Mouse (Mus musculus) heart, adult 2 months (tissue): ENCODE results near the gene Wdr49. TPM values are rescaled to one million over a fixed set of nuclear protein-coding genes. Genes with fewer than 3 reads are reported as not detected.

ENCODE experiments used
- DNase-seq, 2 experiments: peaks; one replicate each; pipeline ENCODE4 v3.0.0; 2021
- H3K27ac ChIP-seq: fragments of 200-600 bp; 2 replicates; pipeline ENCODE4 v1.8.1; 2022
- H3K27me3 ChIP-seq: fragments of 200-500 bp; 2 replicates; pipeline ENCODE4 v1.6.1; 2012; ENCODE audit warnings: mild to moderate bottlenecking, low read length, inconsistent platforms, mixed read lengths; ENCODE audit not compliant: control insufficient read depth, insufficient read depth
- H3K36me3 ChIP-seq: fragments of 200-500 bp; 2 replicates; pipeline ENCODE4 v1.6.1; 2012; ENCODE audit warnings: low read length, inconsistent platforms; ENCODE audit not compliant: control insufficient read depth, insufficient read depth
- H3K4me1 ChIP-seq: fragments of 200-500 bp; 2 replicates; pipeline ENCODE4 v1.6.1; 2011; ENCODE audit warnings: low read length; ENCODE audit not compliant: control insufficient read depth, insufficient read depth
- H3K4me3 ChIP-seq: fragments of 200-600 bp; 2 replicates; pipeline ENCODE4 v1.8.1; 2022
- H3K79me2 ChIP-seq: fragments of 200-500 bp; replicated peaks from 2 replicates; pipeline ENCODE4 v1.6.1; 2012; ENCODE audit warnings: mild to moderate bottlenecking, inconsistent platforms, low read length, moderate library complexity, mixed read lengths; ENCODE audit not compliant: control insufficient read depth, insufficient read depth
- H3K9ac ChIP-seq: fragments of 200-500 bp; 2 replicates; pipeline ENCODE4 v1.6.1; 2012; ENCODE audit warnings: low read depth, mild to moderate bottlenecking, control low read depth, inconsistent platforms, low read length, mixed read lengths
- CTCF ChIP-seq: fragments of 200-600 bp; IDR thresholded peaks from 2 replicates; pipeline ENCODE4 v1.8.1; 2022; ENCODE audit warnings: antibody characterized with exemption, mild to moderate bottlenecking, moderate library complexity
- EP300 ChIP-seq: fragments of 200-500 bp; IDR thresholded peaks from 2 replicates; pipeline ENCODE4 v1.6.1; 2011; ENCODE audit warnings: low read depth, low read length, control low read depth; ENCODE audit not compliant: insufficient read depth
- POLR2A ChIP-seq: fragments of 200-500 bp; IDR thresholded peaks from 2 replicates; pipeline ENCODE4 v1.6.1; 2011; ENCODE audit warnings: mild to moderate bottlenecking, low read depth, low read length, control low read depth; ENCODE audit not compliant: insufficient read depth
- WGBS: fragments of 180-500 bp; shearing (Covaris S2); methylation state at CpG from one replicate; pipeline ENCODE4 v1.1.7; 2018; 5-methylcytosine and 5-hydroxymethylcytosine counted together
- intact Hi-C: fragments of 180-260 bp; cut with DNase I; formaldehyde crosslinking; loops from one replicate; pipeline ENCODE4 v1.15.1; 2025
- long read RNA-seq: library from polyadenylated mRNA; stranded (forward); transcript quantifications from one replicate; pipeline ENCODE4 v2.0.0, GENCODE M21; 2021
- polyA plus RNA-seq: library from polyadenylated mRNA; depleted of rRNA; stranded (reverse); fragments of >200 nt; gene quantifications from 2 replicates; pipeline ENCODE4 v1.2.3, GENCODE M21; 2012; rRNA removed
- total RNA-seq, 2 experiments: library from RNA; stranded (reverse); gene quantifications; 2 replicates each; pipeline ENCODE4 v1.2.3; 2021

Gene Wdr49
- total RNA-seq (not detected), polyA plus RNA-seq (not detected in 2 replicates)
- long read RNA-seq: 0 reads

GRCm38 (mm10) chr3:75482056-75482455 is at the start of gene Wdr49:
Wdr49 (minus strand) TSS chr3:75482156.
- no peak within 1 kb of the TSS for H3K4me3 ChIP-seq
- H3K79me2 ChIP-seq: no peaks in the 10 kb centered on the region
- H3K27ac ChIP-seq: no peak within 1 kb of the TSS
- no peak within 1 kb of the TSS for H3K9ac ChIP-seq
- no peaks in the 10 kb centered on the region for H3K4me1 ChIP-seq
- no peaks in the 10 kb centered on the region for H3K36me3 ChIP-seq
- no peak for TF ChIP-seq EP300
- no peak for TF ChIP-seq CTCF
- TF ChIP-seq POLR2A: no peak
- no peaks in the 10 kb centered on the region for H3K27me3 ChIP-seq
- intact Hi-C loops: no loop called here
- 56% methylated on average over 2 of the region's 2 CpGs for WGBS
- DNase-seq: no peak

DNA sequence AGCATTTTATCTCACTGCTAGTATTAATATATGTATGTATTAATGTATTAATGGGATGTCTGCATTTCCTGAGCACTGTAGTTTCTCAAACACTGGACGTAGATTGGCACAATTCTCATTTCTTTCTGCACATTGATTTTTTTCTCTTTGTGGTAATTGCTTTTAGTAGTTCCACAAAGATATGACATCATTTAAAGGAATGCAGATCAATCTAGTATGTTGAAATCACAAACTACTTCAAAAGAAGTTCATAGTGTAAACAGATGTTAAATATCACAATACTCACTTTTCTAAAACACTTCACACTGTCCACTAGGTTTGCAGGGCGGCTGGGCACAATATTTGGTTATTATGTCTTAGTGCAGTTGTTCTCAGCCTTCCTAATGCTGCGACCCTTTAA is 49.1 kb upstream of the Wdr49 start:
- 81% methylated on average over 3 of the region's 3 CpGs for WGBS
- Histone ChIP-seq H3K79me2 (no peaks in the 10 kb centered on the region), H3K27ac (no peak overlapping the region), H3K9ac (no peak overlapping the region), H3K4me1 (no peaks in the 10 kb centered on the region; the same call in 1 of the 2 replicates), H3K27me3 (no peaks in the 10 kb centered on the region), H3K36me3 (peaks cover 5% of the 10 kb centered on the region), H3K4me3 (no peak overlapping the region)
- no peak for DNase-seq
- TF ChIP-seq EP300 (no peak), POLR2A (no peak), CTCF (no peak)
- intact Hi-C loops: no loop called here

DNA sequence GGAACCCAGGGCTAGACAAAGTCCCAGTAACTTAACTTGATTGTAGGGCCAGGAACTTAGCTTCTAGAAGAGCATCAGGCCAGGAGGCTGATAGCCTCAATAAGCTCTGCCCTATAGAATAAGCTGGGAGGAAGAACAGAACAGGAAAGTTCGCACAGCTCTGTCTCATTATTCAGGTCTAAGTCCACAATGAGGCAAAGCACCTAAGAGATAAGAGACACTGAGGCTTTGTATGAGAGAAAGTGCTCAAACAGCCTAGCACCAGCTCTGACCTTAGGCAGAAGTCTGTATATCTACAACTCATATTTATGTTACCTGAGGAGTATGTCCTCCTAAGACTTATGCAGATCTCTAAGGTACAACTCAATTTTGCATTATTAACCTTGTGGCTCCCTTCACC is 40.6 kb upstream of the Wdr49 start:
- 81% methylated on average over 1 of the region's 1 CpGs for WGBS
- TF ChIP-seq POLR2A (no peak), EP300 (no peak), CTCF (no peak)
- no peak overlapping the region for H3K4me3 ChIP-seq
- no peak overlapping the region for H3K27ac ChIP-seq
- no peak for DNase-seq
- no peaks in the 10 kb centered on the region for H3K4me1 ChIP-seq
- no peaks in the 10 kb centered on the region for H3K27me3 ChIP-seq
- intact Hi-C loops: no loop called here
- H3K36me3 ChIP-seq: peaks cover 3% of the 10 kb centered on the region; the same call in 1 of the 2 replicates
- no peak overlapping the region for H3K9ac ChIP-seq
- no peaks in the 10 kb centered on the region for H3K79me2 ChIP-seq

DNA sequence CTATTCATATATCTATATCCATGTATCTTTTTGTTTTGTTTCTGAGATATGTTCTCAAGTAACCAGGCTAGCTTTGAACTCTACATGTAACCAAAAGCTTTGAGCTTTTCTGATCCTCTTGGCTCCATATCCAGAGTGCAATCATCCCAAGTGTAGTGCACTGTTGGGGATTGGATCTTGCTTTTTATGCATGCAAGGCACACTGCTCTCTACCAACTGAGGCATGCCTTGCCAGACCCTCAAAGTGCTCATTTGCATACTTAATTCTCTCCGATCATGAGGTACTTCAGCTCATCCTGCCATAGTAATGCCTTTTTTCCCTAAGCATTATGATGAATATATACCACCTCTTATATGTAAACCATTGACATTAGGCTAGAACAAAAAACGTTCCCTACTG is 39.4 kb upstream of the Wdr49 start:
- no peak for TF ChIP-seq POLR2A
- TF ChIP-seq CTCF: no peak
- TF ChIP-seq EP300: no peak
- Histone ChIP-seq H3K27me3 (no peaks in the 10 kb centered on the region), H3K79me2 (no peaks in the 10 kb centered on the region), H3K9ac (no peak overlapping the region), H3K36me3 (peaks cover 3% of the 10 kb centered on the region; the same call in 1 of the 2 replicates), H3K4me3 (no peak overlapping the region), H3K4me1 (no peaks in the 10 kb centered on the region), H3K27ac (no peak overlapping the region)
- DNase-seq: no peak
- intact Hi-C loops: no loop called here
- WGBS: 89% methylated on average over 2 of the region's 2 CpGs

GRCm38 (mm10) chr3:75517631-75518250 is 35.8 kb upstream of the Wdr49 start:
- no peaks in the 10 kb centered on the region for H3K36me3 ChIP-seq
- no peak overlapping the region for H3K27ac ChIP-seq
- peak; percentile 84 for TF ChIP-seq CTCF
- no peak for TF ChIP-seq EP300
- no peak overlapping the region for H3K4me3 ChIP-seq
- WGBS: 78% methylated on average over 7 of the region's 7 CpGs
- H3K9ac ChIP-seq: no peak overlapping the region
- H3K79me2 ChIP-seq: no peaks in the 10 kb centered on the region
- DNase-seq: peak; percentile 8 to 54
- no peaks in the 10 kb centered on the region for H3K27me3 ChIP-seq
- intact Hi-C loops: loop anchor here (5.0 kb wide), 2 partner anchors 205 to 295 kb away; no protein-coding TSS in a partner anchor
- no peaks in the 10 kb centered on the region for H3K4me1 ChIP-seq
